Mouse (Mus musculus): Measurements from ENCODE around the gene Cd3g.
"Not testable (repeated sequence)": the region's sequence is repeated elsewhere in the genome, so short reads cannot be mapped to it uniquely, and the experiment has no call there.

DNA sequence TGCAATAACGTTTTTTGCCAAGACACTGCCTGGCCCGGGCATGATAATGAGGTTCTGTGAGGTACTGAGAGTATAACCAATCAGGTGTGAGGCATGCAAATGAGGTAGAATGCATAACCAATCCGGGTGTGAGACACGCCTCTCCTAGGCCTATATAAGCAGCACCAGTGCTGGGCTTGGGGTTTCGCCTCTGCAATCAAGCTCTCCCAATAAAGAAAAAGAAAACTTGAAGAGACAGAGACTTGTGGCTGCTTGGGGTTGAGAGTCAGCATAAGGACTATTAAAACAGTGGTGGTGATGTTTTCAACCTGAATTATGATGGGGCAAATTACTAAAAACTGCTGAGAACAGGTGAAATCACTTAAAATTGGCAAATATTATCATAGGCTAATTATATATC, 12.5 kb downstream of the Cd3g start:
- not testable (repeated sequence) for TF ChIP-seq EP300, CTCF (IDR thresholded peaks at IDR 0.05; ENCODE audit: low read depth)

Data from heart, postnatal 0 days (tissue).